Mouse (Mus musculus): ENCODE results near the gene Tcfl5.

Gene Tcfl5

GRCm38 (mm10) chr2:180642555-180643260 lies at the start of gene Tcfl5:
Tcfl5 (minus strand) TSS chr2:180642708.
- DNase-seq (ENCODE audit: low read depth) = no peak

GRCm38 (mm10) chr2:180689841-180690240 lies 47.3 kb upstream of the Tcfl5 start:
- DNase-seq (ENCODE audit: low read depth) = no peak

GRCm38 (mm10) chr2:180684031-180684430 lies 41.5 kb upstream of the Tcfl5 start:
- DNase-seq (ENCODE audit: low read depth) = no peak

GRCm38 (mm10) chr2:180683524-180683923 lies 41.0 kb upstream of the Tcfl5 start:
- no peak for DNase-seq (ENCODE audit: low read depth)

GRCm38 (mm10) chr2:180681225-180681624 lies 38.7 kb upstream of the Tcfl5 start:
- DNase-seq (ENCODE audit: low read depth) = no peak

- DNase-seq (ENCODE audit: low read depth) = peak; percentile 87
Observed at GRCm38 (mm10) chr2:180678609-180679140, 36.2 kb upstream of the Tcfl5 start.

- DNase-seq (ENCODE audit: low read depth) = no peak
Observed at GRCm38 (mm10) chr2:180676706-180677105, 34.2 kb upstream of the Tcfl5 start.

- no peak for DNase-seq (ENCODE audit: low read depth)
Observed at GRCm38 (mm10) chr2:180662008-180662407, 19.5 kb upstream of the Tcfl5 start.

GRCm38 (mm10) chr2:180660521-180660920 lies 18.0 kb upstream of the Tcfl5 start:
- DNase-seq (ENCODE audit: low read depth) = no peak

GRCm38 (mm10) chr2:180659353-180660150 lies 17.0 kb upstream of the Tcfl5 start:
- DNase-seq (ENCODE audit: low read depth) = no peak

- no peak for DNase-seq (ENCODE audit: low read depth)
Observed at GRCm38 (mm10) chr2:180658381-180658780, 15.9 kb upstream of the Tcfl5 start.

GRCm38 (mm10) chr2:180657394-180658013 lies 15.0 kb upstream of the Tcfl5 start:
- peak; percentile 85 for DNase-seq (ENCODE audit: low read depth)

GRCm38 (mm10) chr2:180655150-180655549 lies 12.6 kb upstream of the Tcfl5 start:
- DNase-seq (ENCODE audit: low read depth) = no peak

GRCm38 (mm10) chr2:180654666-180655065 lies 12.2 kb upstream of the Tcfl5 start:
- no peak for DNase-seq (ENCODE audit: low read depth)

- no peak for DNase-seq (ENCODE audit: low read depth)
Observed at GRCm38 (mm10) chr2:180646841-180647240, 4.3 kb upstream of the Tcfl5 start.

- DNase-seq (ENCODE audit: low read depth) = no peak
Observed at GRCm38 (mm10) chr2:180643626-180644025, 1.1 kb upstream of the Tcfl5 start.

- DNase-seq (ENCODE audit: low read depth) = no peak
Observed at GRCm38 (mm10) chr2:180641576-180642554, 643 bp downstream of the Tcfl5 start.

GRCm38 (mm10) chr2:180611882-180612281 lies 30.6 kb downstream of the Tcfl5 start:
- DNase-seq (ENCODE audit: low read depth) = no peak

- no peak for DNase-seq (ENCODE audit: low read depth)
Observed at GRCm38 (mm10) chr2:180610283-180610682, 32.2 kb downstream of the Tcfl5 start.

GRCm38 (mm10) chr2:180604781-180605180 lies 37.7 kb downstream of the Tcfl5 start:
- no peak for DNase-seq (ENCODE audit: low read depth)

- no peak for DNase-seq (ENCODE audit: low read depth)
Observed at GRCm38 (mm10) chr2:180600569-180601021, 41.9 kb downstream of the Tcfl5 start.
